Mouse (Mus musculus) monocyte, adult 2 months (primary cell): ENCODE results near the gene Map2k2.
"Not testable (repeated sequence)": the region's sequence is repeated elsewhere in the genome, so short reads cannot be mapped to it uniquely, and the experiment has no call there.

ENCODE experiments used
- DNase-seq, 2 experiments: peaks; one replicate each; pipeline ENCODE4 v3.0.0; 2022; ENCODE audit warnings: low spot score in 2 of 2, low read depth in 1 of 2

Gene Map2k2

GRCm38 (mm10) chr10:81174617-81175344, 69.1 kb downstream of the Map2k2 start:
- peak; percentile 44 to 73 for DNase-seq

GRCm38 (mm10) chr10:81175345-81175701, 69.6 kb downstream of the Map2k2 start:
- not testable (repeated sequence) for DNase-seq

GRCm38 (mm10) chr10:81175936-81176465, 70.3 kb downstream of the Map2k2 start:
- DNase-seq = no peak

- peak; percentile 91 to 97 for DNase-seq
Observed at GRCm38 (mm10) chr10:81176466-81177271, 71.0 kb downstream of the Map2k2 start, which contains the start of gene Eef2. Gene Eef2 (plus strand): TSS chr10:81176631.

- no peak for DNase-seq
Observed at GRCm38 (mm10) chr10:81177491-81177925, 71.8 kb downstream of the Map2k2 start.

GRCm38 (mm10) chr10:81177958-81178712, 72.4 kb downstream of the Map2k2 start:
- DNase-seq = no peak

GRCm38 (mm10) chr10:81178927-81179326, 73.2 kb downstream of the Map2k2 start:
- DNase-seq = no peak

- no peak for DNase-seq
Observed at GRCm38 (mm10) chr10:81179451-81180342, 74.0 kb downstream of the Map2k2 start.

GRCm38 (mm10) chr10:81180946-81181345, 75.2 kb downstream of the Map2k2 start:
- no peak for DNase-seq

- not testable (repeated sequence) for DNase-seq
Observed at GRCm38 (mm10) chr10:81181860-81182259, 76.1 kb downstream of the Map2k2 start.

- DNase-seq = peak; percentile 89 to 94
Observed at GRCm38 (mm10) chr10:81182336-81183333, 76.9 kb downstream of the Map2k2 start, which contains the start of gene Dapk3. Gene Dapk3 (plus strand): TSS chr10:81183005.
